Mouse (Mus musculus) heart, adult 2 months (tissue): ENCODE data around the gene Rmdn2. TPM values are rescaled to one million over a fixed set of nuclear protein-coding genes. Genes with fewer than 3 reads are reported as not detected.

Experiments
- DNase-seq, 2 experiments: peaks; one replicate each; pipeline ENCODE4 v3.0.0; 2021
- H3K27ac ChIP-seq: fragments of 200-600 bp; 2 replicates; pipeline ENCODE4 v1.8.1; 2022
- H3K27me3 ChIP-seq: fragments of 200-500 bp; 2 replicates; pipeline ENCODE4 v1.6.1; 2012; ENCODE audit warnings: mild to moderate bottlenecking, low read length, inconsistent platforms, mixed read lengths; ENCODE audit not compliant: control insufficient read depth, insufficient read depth
- H3K36me3 ChIP-seq: fragments of 200-500 bp; 2 replicates; pipeline ENCODE4 v1.6.1; 2012; ENCODE audit warnings: low read length, inconsistent platforms; ENCODE audit not compliant: control insufficient read depth, insufficient read depth
- H3K4me1 ChIP-seq: fragments of 200-500 bp; 2 replicates; pipeline ENCODE4 v1.6.1; 2011; ENCODE audit warnings: low read length; ENCODE audit not compliant: control insufficient read depth, insufficient read depth
- H3K4me3 ChIP-seq: fragments of 200-600 bp; 2 replicates; pipeline ENCODE4 v1.8.1; 2022
- H3K79me2 ChIP-seq: fragments of 200-500 bp; replicated peaks from 2 replicates; pipeline ENCODE4 v1.6.1; 2012; ENCODE audit warnings: mild to moderate bottlenecking, inconsistent platforms, low read length, moderate library complexity, mixed read lengths; ENCODE audit not compliant: control insufficient read depth, insufficient read depth
- H3K9ac ChIP-seq: fragments of 200-500 bp; 2 replicates; pipeline ENCODE4 v1.6.1; 2012; ENCODE audit warnings: low read depth, mild to moderate bottlenecking, control low read depth, inconsistent platforms, low read length, mixed read lengths
- CTCF ChIP-seq: fragments of 200-600 bp; IDR thresholded peaks from 2 replicates; pipeline ENCODE4 v1.8.1; 2022; ENCODE audit warnings: antibody characterized with exemption, mild to moderate bottlenecking, moderate library complexity
- EP300 ChIP-seq: fragments of 200-500 bp; IDR thresholded peaks from 2 replicates; pipeline ENCODE4 v1.6.1; 2011; ENCODE audit warnings: low read depth, low read length, control low read depth; ENCODE audit not compliant: insufficient read depth
- POLR2A ChIP-seq: fragments of 200-500 bp; IDR thresholded peaks from 2 replicates; pipeline ENCODE4 v1.6.1; 2011; ENCODE audit warnings: mild to moderate bottlenecking, low read depth, low read length, control low read depth; ENCODE audit not compliant: insufficient read depth
- whole genome bisulfite sequencing: fragments of 180-500 bp; shearing (Covaris S2); methylation state at CpG from one replicate; pipeline ENCODE4 v1.1.7; 2018; 5-methylcytosine and 5-hydroxymethylcytosine counted together
- intact Hi-C: fragments of 180-260 bp; cut with DNase I; formaldehyde crosslinking; loops from one replicate; pipeline ENCODE4 v1.15.1; 2025
- polyA plus RNA-seq: library from polyadenylated mRNA; depleted of rRNA; stranded (reverse); fragments of >200 nt; gene quantifications from 2 replicates; pipeline ENCODE4 v1.2.3, GENCODE M21; 2012; rRNA removed
- total RNA-seq, 2 experiments: library from RNA; stranded (reverse); gene quantifications; 2 replicates each; pipeline ENCODE4 v1.2.3; 2021

Rmdn2 gene
- total and polyA plus RNA-seq, 3 experiments = 3.5 to 12.5 (median 9.5) TPM

DNA sequence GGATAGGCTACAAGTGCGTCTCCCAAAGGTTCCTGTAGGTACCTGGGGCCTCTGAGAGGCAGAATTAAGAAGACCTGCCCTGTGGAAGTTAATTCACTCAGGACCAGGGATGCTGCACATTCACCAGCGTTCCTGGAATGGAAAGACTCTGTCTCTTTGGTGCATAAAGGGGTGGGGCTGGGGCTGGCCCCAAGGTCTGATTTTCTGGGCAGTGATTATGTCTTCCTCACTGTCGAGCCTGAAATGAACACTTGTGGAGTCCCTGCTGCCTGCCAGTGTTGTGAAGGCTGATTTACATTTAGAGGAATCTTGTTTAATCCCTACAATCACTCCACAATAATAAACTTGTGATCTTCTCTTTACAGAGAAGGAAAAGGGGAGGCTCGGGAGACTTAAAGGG, 121.4 kb downstream of the Rmdn2 start:
- intact Hi-C loops = no loop called here
- Histone ChIP-seq H3K27me3 (peaks cover 4% of the 10 kb centered on the region; the same call in 1 of the 2 replicates), H3K9ac (no peak overlapping the region), H3K4me3 (no peak overlapping the region), H3K79me2 (no peaks in the 10 kb centered on the region), H3K4me1 (peaks cover 5% of the 10 kb centered on the region), H3K36me3 (no peaks in the 10 kb centered on the region), H3K27ac (no peak overlapping the region)
- 66% methylated on average over 4 of the region's 4 CpGs for WGBS
- no peak for DNase-seq
- TF ChIP-seq EP300 = no peak
- no peak for TF ChIP-seq POLR2A
- no peak for TF ChIP-seq CTCF

DNA sequence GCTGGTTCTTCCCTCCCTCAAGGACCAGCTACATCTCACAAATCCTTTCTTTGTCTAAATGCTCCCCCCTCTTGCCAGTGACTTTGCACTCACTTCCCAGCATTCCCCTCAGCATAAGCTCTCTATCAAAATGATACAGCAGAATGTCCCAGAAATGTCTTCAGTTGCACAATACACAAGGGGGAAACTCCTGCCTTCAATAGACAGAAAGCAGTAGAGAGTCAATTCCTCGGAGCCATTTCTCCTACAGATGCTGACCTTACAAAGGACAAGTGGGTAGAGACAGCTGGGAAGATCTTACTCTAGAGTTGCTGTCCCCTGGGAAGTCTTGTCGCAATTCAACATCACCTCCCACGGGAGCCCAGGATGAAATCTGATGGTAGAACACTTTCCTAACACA, 125.9 kb downstream of the Rmdn2 start:
- Histone ChIP-seq H3K4me1 (peaks cover 6% of the 10 kb centered on the region), H3K4me3 (no peak overlapping the region), H3K79me2 (no peaks in the 10 kb centered on the region), H3K27me3 (no peaks in the 10 kb centered on the region; the same call in 1 of the 2 replicates), H3K27ac (0 out of 2 replicates have a peak overlapping the region, but pooled peaks have one; percentile 23), H3K9ac (no peak overlapping the region), H3K36me3 (no peaks in the 10 kb centered on the region)
- TF ChIP-seq EP300 (no peak), CTCF (no peak), POLR2A (no peak)
- WGBS = 64% methylated on average over 3 of the region's 3 CpGs
- intact Hi-C loops = no loop called here
- DNase-seq = peak in 1 of 2 experiments; percentile 28

DNA sequence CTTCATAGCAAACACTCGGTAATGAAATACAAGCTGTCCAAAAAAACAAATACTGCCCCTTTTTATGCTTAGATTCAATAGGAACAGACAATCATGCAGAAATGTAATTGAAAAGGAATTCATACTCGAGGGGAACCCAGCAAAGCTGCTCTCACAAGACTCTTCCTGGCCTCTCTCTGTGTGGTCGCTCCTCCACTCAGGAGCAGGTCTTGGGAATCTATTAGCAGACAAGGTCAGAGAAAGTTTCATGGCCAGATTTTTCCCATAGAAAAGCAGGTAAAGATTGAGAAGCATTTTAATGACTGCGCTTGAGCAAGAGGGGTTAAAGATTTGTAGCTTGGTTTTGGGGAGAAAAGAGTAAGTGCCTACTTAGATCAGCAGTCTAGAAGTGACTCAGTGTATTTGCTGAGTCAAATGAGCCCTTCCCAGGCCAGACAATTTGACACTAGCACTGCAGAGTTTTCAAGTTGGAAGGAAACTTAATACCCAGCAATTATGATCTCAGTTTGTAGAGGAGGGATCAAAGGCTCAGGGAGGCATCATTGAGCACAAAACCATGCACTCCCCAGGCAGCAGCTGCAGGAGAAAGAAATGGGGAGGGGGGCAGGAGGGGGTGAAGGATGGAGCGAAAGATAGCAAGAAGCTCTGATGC, 127.3 kb downstream of the Rmdn2 start:
- Histone ChIP-seq H3K36me3 (no peaks in the 10 kb centered on the region), H3K79me2 (no peaks in the 10 kb centered on the region), H3K9ac (no peak overlapping the region), H3K4me3 (no peak overlapping the region), H3K4me1 (peaks cover 6% of the 10 kb centered on the region), H3K27me3 (no peaks in the 10 kb centered on the region; the same call in 1 of the 2 replicates), H3K27ac (no peak overlapping the region)
- WGBS = 76% methylated on average over 5 of the region's 5 CpGs
- intact Hi-C loops = no loop called here
- TF ChIP-seq EP300 (no peak), POLR2A (no peak), CTCF (no peak)
- DNase-seq = no peak

DNA sequence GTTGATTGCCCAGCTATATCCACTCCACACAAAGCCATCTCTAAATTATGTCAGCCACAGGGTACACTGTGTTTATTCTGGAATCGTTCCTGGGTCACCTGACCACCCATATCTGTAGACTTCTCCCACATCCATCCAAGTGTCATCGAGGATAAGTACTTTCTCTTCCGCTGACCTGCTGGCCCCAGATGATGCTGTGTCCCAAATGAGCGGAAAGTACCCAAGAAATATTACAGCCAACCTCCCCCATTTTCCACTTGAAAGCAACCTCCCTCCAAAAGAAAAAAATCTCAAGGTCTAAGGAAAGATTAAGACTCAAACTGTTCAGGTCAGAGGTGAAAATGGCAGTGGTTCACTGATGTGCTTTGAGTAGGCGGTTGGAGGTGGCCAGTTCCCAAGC, 131.0 kb downstream of the Rmdn2 start:
- Histone ChIP-seq H3K27me3 (no peaks in the 10 kb centered on the region), H3K4me1 (peaks cover 3% of the 10 kb centered on the region; the same call in 1 of the 2 replicates), H3K9ac (no peak overlapping the region), H3K36me3 (no peaks in the 10 kb centered on the region), H3K79me2 (no peaks in the 10 kb centered on the region), H3K4me3 (no peak overlapping the region), H3K27ac (no peak overlapping the region)
- WGBS = 60% methylated on average over 5 of the region's 5 CpGs
- DNase-seq = no peak
- intact Hi-C loops = no loop called here
- no peak for TF ChIP-seq POLR2A
- no peak for TF ChIP-seq CTCF
- no peak for TF ChIP-seq EP300

Other genes starting within 250 kb of the Rmdn2 start
- 1 to 10 TPM; 5.1 to 5.9 TPM for gene Cyp1b1, start 103.2 kb downstream of the Rmdn2 start, total RNA-seq
- gene Cyp1b1, start 103.2 kb downstream of the Rmdn2 start, polyA plus RNA-seq = 4.0 and 4.6 TPM in 2 replicates